Mouse (Mus musculus): ENCODE measurements at regions not wholly inside any gene's neighbourhood (a gene's known extent, or its start where the extent isn't known, plus 50 kb on each side); places are given as distances from the start of the nearest gene placed in this dataset.

DNA sequence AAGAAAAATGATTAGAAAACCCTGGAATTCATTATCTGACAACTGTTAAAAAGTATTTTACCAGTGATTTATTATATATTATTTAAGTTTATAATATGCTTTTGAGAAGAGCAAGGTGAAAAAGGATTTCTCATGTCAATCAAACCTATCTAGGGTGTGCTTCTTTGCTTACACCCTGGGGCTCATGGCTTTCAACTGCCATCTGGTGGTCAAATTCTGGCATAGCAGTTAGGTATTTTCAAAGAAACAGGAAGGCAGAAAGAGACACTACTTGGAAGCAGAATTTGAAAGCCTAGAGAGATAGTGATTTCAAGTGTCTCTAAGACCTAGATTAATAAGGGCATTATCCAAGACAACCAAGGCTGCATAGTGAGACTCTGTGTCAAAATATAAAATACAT, 167.8 kb upstream of the Amot start:
- DNase-seq (ENCODE audit: low spot score) (peak; percentile 36), ATAC-seq (no peak)
- H3K4me1 ChIP-seq (ENCODE audit: insufficient read depth, low read length): no peaks in the 10 kb centered on the region
- H3K9me3 ChIP-seq (ENCODE audit: low read length): no peaks in the 10 kb centered on the region
- no peak overlapping the region for H3K9ac ChIP-seq (replicated peaks; ENCODE audit: low read length)
- H3K4me2 ChIP-seq (ENCODE audit: low read depth, low read length): no peak overlapping the region
- H3K27me3 ChIP-seq (ENCODE audit: insufficient read depth, low read length): no peaks in the 10 kb centered on the region
- no peak overlapping the region for H3K4me3 ChIP-seq (ENCODE audit: low read length)
- no peaks in the 10 kb centered on the region for H3K36me3 ChIP-seq (ENCODE audit: insufficient read depth, low read length)
- peak; percentile 73 for TF ChIP-seq CTCF (IDR thresholded peaks at IDR 0.05; ENCODE audit: low read depth)
- no peak overlapping the region for H3K27ac ChIP-seq

DNA sequence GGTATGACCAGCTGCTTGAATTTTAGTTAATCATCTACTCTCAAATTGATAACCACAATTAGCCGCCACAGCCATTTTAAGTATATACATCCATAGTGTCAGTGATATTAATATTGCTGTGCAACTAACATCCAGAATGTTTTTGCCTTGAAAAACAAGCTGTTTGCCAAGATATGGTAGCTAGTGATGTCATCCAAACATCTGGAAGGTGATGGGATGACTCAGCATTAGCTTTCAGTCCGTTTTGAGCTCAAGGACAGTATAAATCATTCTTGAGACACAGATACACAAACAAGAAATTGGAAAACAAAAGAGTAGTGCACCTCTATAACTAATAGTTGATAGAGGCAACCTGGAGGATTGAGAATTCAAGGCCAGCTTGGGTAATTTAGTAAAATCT, 146.7 kb upstream of the Amot start:
- WGBS: 75% methylated on average over 2 of the region's 2 CpGs
- H3K4me3 ChIP-seq (ENCODE audit: low read length): no peak overlapping the region
- no peaks in the 10 kb centered on the region for H3K4me1 ChIP-seq (ENCODE audit: insufficient read depth, low read length)
- DNase-seq (ENCODE audit: low spot score) (no peak), ATAC-seq (no peak)
- no peaks in the 10 kb centered on the region for H3K27me3 ChIP-seq (ENCODE audit: insufficient read depth, low read length)
- no peaks in the 10 kb centered on the region for H3K36me3 ChIP-seq (ENCODE audit: insufficient read depth, low read length)
- no peak overlapping the region for H3K9ac ChIP-seq (replicated peaks; ENCODE audit: low read length)
- no peaks in the 10 kb centered on the region for H3K9me3 ChIP-seq (ENCODE audit: low read length)
- TF ChIP-seq CTCF (IDR thresholded peaks at IDR 0.05; ENCODE audit: low read depth): no peak
- H3K4me2 ChIP-seq (ENCODE audit: low read depth, low read length): no peak overlapping the region
- no peak overlapping the region for H3K27ac ChIP-seq

DNA sequence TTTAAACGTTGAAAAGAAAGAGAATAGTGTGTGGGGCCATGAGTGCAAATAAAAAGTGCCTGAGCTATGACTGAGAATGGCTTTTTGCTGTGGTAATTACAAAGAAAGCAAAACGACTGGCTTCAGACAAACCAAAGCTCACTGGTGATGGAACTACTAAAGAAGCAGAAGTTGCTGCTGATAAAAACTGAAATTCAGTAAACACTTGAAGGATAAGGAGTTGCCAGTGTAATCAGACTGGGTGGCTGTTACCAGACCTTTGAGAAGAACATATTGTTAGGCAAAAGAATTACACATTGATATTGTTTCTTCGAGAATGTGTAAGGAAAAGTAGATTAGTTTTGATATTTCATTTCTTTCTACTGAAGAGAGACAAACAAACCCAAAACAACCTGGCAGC, 114.7 kb upstream of the Amot start:
- no peak for ATAC-seq
- H3K9ac ChIP-seq (replicated peaks; ENCODE audit: low read length): no peak overlapping the region
- no peaks in the 10 kb centered on the region for H3K36me3 ChIP-seq (ENCODE audit: insufficient read depth, low read length)
- H3K27me3 ChIP-seq (ENCODE audit: insufficient read depth, low read length): no peaks in the 10 kb centered on the region
- H3K4me2 ChIP-seq (ENCODE audit: low read depth, low read length): no peak overlapping the region
- no peaks in the 10 kb centered on the region for H3K4me1 ChIP-seq (ENCODE audit: insufficient read depth, low read length)
- no peaks in the 10 kb centered on the region for H3K9me3 ChIP-seq (ENCODE audit: low read length)
- no peak overlapping the region for H3K4me3 ChIP-seq (ENCODE audit: low read length)
- no peak overlapping the region for H3K27ac ChIP-seq
- TF ChIP-seq CTCF (IDR thresholded peaks at IDR 0.05; ENCODE audit: low read depth): no peak
- no peak for DNase-seq (ENCODE audit: low spot score)
- 48% methylated on average over 3 of the region's 3 CpGs for WGBS

DNA sequence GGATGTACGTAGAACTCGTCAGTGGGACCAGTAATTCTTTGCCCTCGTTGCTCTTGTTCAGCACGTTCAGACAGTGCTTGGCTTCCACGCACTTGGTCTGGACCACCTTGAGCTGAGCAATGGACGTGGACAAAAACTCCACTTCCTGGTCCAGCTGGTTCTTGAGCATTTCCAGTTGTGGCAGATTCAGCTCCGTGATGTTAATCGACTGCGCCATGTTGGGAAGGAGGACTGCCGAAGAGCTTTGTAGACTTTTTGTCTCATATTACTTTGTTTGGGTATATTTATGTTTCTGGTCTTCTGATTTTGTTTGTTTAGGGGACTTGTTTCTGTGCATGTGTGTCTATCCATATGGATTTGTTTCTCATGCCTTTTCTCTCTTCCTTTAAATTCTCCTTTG, 97.1 kb upstream of the Amot start:
- 89% methylated on average over 10 of the region's 10 CpGs for WGBS
- no peak for DNase-seq (ENCODE audit: low spot score)
- Histone ChIP-seq H3K4me3 (ENCODE audit: low read length) (no peak overlapping the region), H3K9me3 (ENCODE audit: low read length) (no peaks in the 10 kb centered on the region), H3K4me1 (ENCODE audit: insufficient read depth, low read length) (no peaks in the 10 kb centered on the region), H3K27ac (no peak overlapping the region), H3K36me3 (ENCODE audit: insufficient read depth, low read length) (no peaks in the 10 kb centered on the region), H3K9ac (replicated peaks; ENCODE audit: low read length) (no peak overlapping the region), H3K27me3 (ENCODE audit: insufficient read depth, low read length) (no peaks in the 10 kb centered on the region), H3K4me2 (ENCODE audit: low read depth, low read length) (no peak overlapping the region)
- ATAC-seq: no peak
- no peak for TF ChIP-seq CTCF (IDR thresholded peaks at IDR 0.05; ENCODE audit: low read depth)

DNA sequence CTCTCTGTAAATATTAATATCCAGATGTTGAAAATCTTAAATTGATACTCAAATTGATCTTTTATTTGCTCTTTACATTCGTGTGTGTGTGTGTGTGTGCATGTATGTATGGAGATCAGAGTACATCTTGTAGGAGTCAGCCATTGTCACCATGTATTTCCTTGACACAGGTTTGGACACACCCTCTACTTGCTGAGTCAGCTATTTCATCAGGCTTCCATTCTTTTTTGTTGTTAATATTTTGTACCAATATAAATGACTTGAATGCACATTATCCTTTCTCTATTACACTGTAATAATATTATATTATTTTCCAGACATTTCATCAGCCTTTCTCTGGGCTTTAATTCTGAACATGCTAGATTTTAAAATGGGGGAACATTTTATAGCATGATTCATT, 85.8 kb upstream of the Amot start:
- no peak overlapping the region for H3K4me3 ChIP-seq (ENCODE audit: low read length)
- ATAC-seq (no peak), DNase-seq (ENCODE audit: low spot score) (no peak)
- no peak overlapping the region for H3K9ac ChIP-seq (replicated peaks; ENCODE audit: low read length)
- TF ChIP-seq CTCF (IDR thresholded peaks at IDR 0.05; ENCODE audit: low read depth): no peak
- no peaks in the 10 kb centered on the region for H3K36me3 ChIP-seq (ENCODE audit: insufficient read depth, low read length)
- H3K4me2 ChIP-seq (ENCODE audit: low read depth, low read length): no peak overlapping the region
- 39% methylated on average over 1 of the region's 1 CpGs for WGBS
- H3K27me3 ChIP-seq (ENCODE audit: insufficient read depth, low read length): no peaks in the 10 kb centered on the region
- no peaks in the 10 kb centered on the region for H3K9me3 ChIP-seq (ENCODE audit: low read length)
- no peak overlapping the region for H3K27ac ChIP-seq
- H3K4me1 ChIP-seq (ENCODE audit: insufficient read depth, low read length): no peaks in the 10 kb centered on the region

DNA sequence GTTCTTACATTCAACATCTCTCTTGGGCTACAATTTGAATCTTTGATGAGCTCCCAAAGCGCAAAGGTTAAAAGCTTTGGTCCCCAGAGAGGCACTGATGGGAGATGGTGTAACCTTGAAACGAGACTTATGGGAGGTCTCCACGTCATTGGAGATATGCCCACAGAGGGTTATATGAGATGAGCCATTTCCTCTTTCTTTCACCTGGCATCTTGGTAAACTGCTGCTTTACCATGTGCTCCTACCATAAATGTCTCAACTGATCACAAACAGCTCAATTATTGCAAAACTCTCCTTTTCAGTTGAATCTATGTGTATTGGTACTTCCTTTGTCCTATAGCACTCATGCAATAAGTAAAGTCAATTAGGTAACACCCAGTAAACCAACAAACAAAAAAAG, 62.5 kb upstream of the Amot start:
- no peaks in the 10 kb centered on the region for H3K36me3 ChIP-seq (ENCODE audit: insufficient read depth, low read length)
- H3K9ac ChIP-seq (replicated peaks; ENCODE audit: low read length): no peak overlapping the region
- H3K27me3 ChIP-seq (ENCODE audit: insufficient read depth, low read length): no peaks in the 10 kb centered on the region
- H3K4me1 ChIP-seq (ENCODE audit: insufficient read depth, low read length): no peaks in the 10 kb centered on the region
- ATAC-seq (no peak), DNase-seq (ENCODE audit: low spot score) (no peak)
- 79% methylated on average over 3 of the region's 3 CpGs for WGBS
- no peak overlapping the region for H3K4me2 ChIP-seq (ENCODE audit: low read depth, low read length)
- no peak overlapping the region for H3K27ac ChIP-seq
- no peak overlapping the region for H3K4me3 ChIP-seq (ENCODE audit: low read length)
- TF ChIP-seq CTCF (IDR thresholded peaks at IDR 0.05; ENCODE audit: low read depth): no peak
- no peaks in the 10 kb centered on the region for H3K9me3 ChIP-seq (ENCODE audit: low read length)

DNA sequence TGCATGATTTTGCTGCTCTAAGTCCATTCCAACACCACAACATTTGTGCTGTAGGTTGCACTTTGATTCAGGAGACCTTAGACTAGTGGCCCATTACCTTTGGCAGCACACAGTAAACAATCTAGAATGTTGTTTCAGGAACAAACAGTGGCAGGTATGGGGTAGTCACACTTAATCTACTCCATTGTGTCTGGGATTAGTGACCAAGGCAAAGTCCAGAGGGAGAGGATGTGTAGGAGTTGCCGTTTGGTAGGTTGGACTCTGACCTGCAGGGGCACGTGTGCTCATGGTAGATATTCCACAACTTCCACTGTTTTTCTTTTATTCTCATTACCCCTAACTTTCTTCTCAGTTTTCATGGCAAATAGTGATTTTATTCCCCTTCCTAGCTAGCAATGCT, 62.1 kb upstream of the Amot start:
- no peak for DNase-seq (ENCODE audit: low spot score)
- 68% methylated on average over 2 of the region's 2 CpGs for WGBS
- Histone ChIP-seq H3K4me3 (ENCODE audit: low read length) (no peak overlapping the region), H3K4me1 (ENCODE audit: insufficient read depth, low read length) (no peaks in the 10 kb centered on the region), H3K4me2 (ENCODE audit: low read depth, low read length) (no peak overlapping the region), H3K27me3 (ENCODE audit: insufficient read depth, low read length) (no peaks in the 10 kb centered on the region), H3K36me3 (ENCODE audit: insufficient read depth, low read length) (no peaks in the 10 kb centered on the region), H3K9me3 (ENCODE audit: low read length) (no peaks in the 10 kb centered on the region), H3K9ac (replicated peaks; ENCODE audit: low read length) (no peak overlapping the region), H3K27ac (no peak overlapping the region)
- TF ChIP-seq CTCF (IDR thresholded peaks at IDR 0.05; ENCODE audit: low read depth): no peak
- ATAC-seq: no peak

Measured in hindbrain, postnatal 0 days (tissue).